Mouse (Mus musculus): ENCODE results near the gene Slc18b1. TPM values are rescaled to one million over a fixed set of nuclear protein-coding genes. Genes with fewer than 3 reads are reported as not detected.

Gene Slc18b1
- total and polyA plus RNA-seq, 3 experiments: not detected

- TF ChIP-seq GATA1 (IDR thresholded peaks at IDR 0.05; ENCODE audit: borderline replicate concordance, low read length) (no peak), POLR2AphosphoS5 (IDR thresholded peaks at IDR 0.05; ENCODE audit: insufficient replicate concordance, low read depth, low read length) (peak; percentile 15; the same call in 1 of the 2 replicates), TAL1 (conservative IDR thresholded peaks at IDR 0.05; ENCODE audit: low read depth, low read length) (no peak), CTCF (IDR thresholded peaks at IDR 0.05; ENCODE audit: low read depth, low read length) (no peak), GATA2 (IDR thresholded peaks at IDR 0.05; ENCODE audit: borderline replicate concordance, low read depth, low read length) (no peak)
- Histone ChIP-seq H3K36me3 (replicated peaks) (peaks cover 35% of the 10 kb centered on the region), H3K4me1 (ENCODE audit: insufficient read depth, low read depth, low read length) (peaks cover 29% of the 10 kb centered on the region), H3K4me3 (ENCODE audit: low read depth, low read length) (peak within 1 kb of the TSS; percentile 90), H3K9me3 (replicated peaks) (no peaks in the 10 kb centered on the region), H3K27me3 (ENCODE audit: insufficient read depth, low read length) (no peaks in the 10 kb centered on the region)
- ATAC-seq (ENCODE audit: extremely low read depth, insufficient number of reproducible peaks, low FRiP score, poor library complexity, severe bottlenecking) (peak; percentile 89), DNase-seq (ENCODE audit: low spot score) (peak; percentile 77)
Measured at GRCm38 (mm10) chr10:23787062-23787821, 9.5 kb upstream of the Slc18b1 start, which contains the start of gene Rps12. Gene Rps12, minus strand, starts transcription at chr10:23787275.

GRCm38 (mm10) chr10:23788056-23788600, 8.7 kb upstream of the Slc18b1 start:
- no peaks in the 10 kb centered on the region for H3K9me3 ChIP-seq (replicated peaks)
- ATAC-seq (ENCODE audit: extremely low read depth, insufficient number of reproducible peaks, low FRiP score, poor library complexity, severe bottlenecking) (no peak), DNase-seq (ENCODE audit: low spot score) (no peak)
- peak overlapping the region; percentile 90 for H3K4me3 ChIP-seq (ENCODE audit: low read depth, low read length)
- H3K4me1 ChIP-seq (ENCODE audit: insufficient read depth, low read depth, low read length): peaks cover 25% of the 10 kb centered on the region
- H3K27me3 ChIP-seq (ENCODE audit: insufficient read depth, low read length): 0 out of 2 replicates have a peak, but pooled peaks cover 3% of the 10 kb centered on the region
- H3K36me3 ChIP-seq (replicated peaks): peaks cover 30% of the 10 kb centered on the region
- TF ChIP-seq POLR2AphosphoS5 (IDR thresholded peaks at IDR 0.05; ENCODE audit: insufficient replicate concordance, low read depth, low read length) (no peak), GATA2 (IDR thresholded peaks at IDR 0.05; ENCODE audit: borderline replicate concordance, low read depth, low read length) (no peak), TAL1 (conservative IDR thresholded peaks at IDR 0.05; ENCODE audit: low read depth, low read length) (no peak), GATA1 (IDR thresholded peaks at IDR 0.05; ENCODE audit: borderline replicate concordance, low read length) (no peak), CTCF (IDR thresholded peaks at IDR 0.05; ENCODE audit: low read depth, low read length) (no peak)

- DNase-seq (ENCODE audit: low spot score) (no peak), ATAC-seq (ENCODE audit: extremely low read depth, insufficient number of reproducible peaks, low FRiP score, poor library complexity, severe bottlenecking) (no peak)
- H3K36me3 ChIP-seq (replicated peaks): no peaks in the 10 kb centered on the region
- peaks cover 25% of the 10 kb centered on the region for H3K27me3 ChIP-seq (ENCODE audit: insufficient read depth, low read length)
- no peaks in the 10 kb centered on the region for H3K4me1 ChIP-seq (ENCODE audit: insufficient read depth, low read depth, low read length)
- TF ChIP-seq POLR2AphosphoS5 (IDR thresholded peaks at IDR 0.05; ENCODE audit: insufficient replicate concordance, low read depth, low read length) (no peak), TAL1 (conservative IDR thresholded peaks at IDR 0.05; ENCODE audit: low read depth, low read length) (no peak), GATA2 (IDR thresholded peaks at IDR 0.05; ENCODE audit: borderline replicate concordance, low read depth, low read length) (no peak), GATA1 (IDR thresholded peaks at IDR 0.05; ENCODE audit: borderline replicate concordance, low read length) (no peak), CTCF (IDR thresholded peaks at IDR 0.05; ENCODE audit: low read depth, low read length) (no peak)
- no peaks in the 10 kb centered on the region for H3K9me3 ChIP-seq (replicated peaks)
- no peak overlapping the region for H3K4me3 ChIP-seq (ENCODE audit: low read depth, low read length)
Measured at GRCm38 (mm10) chr10:23795871-23796520, 790 bp upstream of the Slc18b1 start.

GRCm38 (mm10) chr10:23797606-23798005, 820 bp downstream of the Slc18b1 start:
- no peak for ATAC-seq (ENCODE audit: extremely low read depth, insufficient number of reproducible peaks, low FRiP score, poor library complexity, severe bottlenecking)
- peaks cover 29% of the 10 kb centered on the region for H3K27me3 ChIP-seq (ENCODE audit: insufficient read depth, low read length)
- TF ChIP-seq POLR2AphosphoS5 (IDR thresholded peaks at IDR 0.05; ENCODE audit: insufficient replicate concordance, low read depth, low read length): no peak
- no peak for TF ChIP-seq CTCF (IDR thresholded peaks at IDR 0.05; ENCODE audit: low read depth, low read length)
- TF ChIP-seq GATA2 (IDR thresholded peaks at IDR 0.05; ENCODE audit: borderline replicate concordance, low read depth, low read length): no peak
- TF ChIP-seq TAL1 (conservative IDR thresholded peaks at IDR 0.05; ENCODE audit: low read depth, low read length): no peak
- TF ChIP-seq GATA1 (IDR thresholded peaks at IDR 0.05; ENCODE audit: borderline replicate concordance, low read length): no peak
- H3K4me3 ChIP-seq (ENCODE audit: low read depth, low read length): no peak overlapping the region
- no peak for DNase-seq (ENCODE audit: low spot score)
- no peaks in the 10 kb centered on the region for H3K4me1 ChIP-seq (ENCODE audit: insufficient read depth, low read depth, low read length)
- H3K36me3 ChIP-seq (replicated peaks): no peaks in the 10 kb centered on the region
- H3K9me3 ChIP-seq (replicated peaks): no peaks in the 10 kb centered on the region

GRCm38 (mm10) chr10:23798142-23798541, 1.4 kb downstream of the Slc18b1 start:
- Histone ChIP-seq H3K36me3 (replicated peaks) (no peaks in the 10 kb centered on the region), H3K9me3 (replicated peaks) (no peaks in the 10 kb centered on the region), H3K4me1 (ENCODE audit: insufficient read depth, low read depth, low read length) (no peaks in the 10 kb centered on the region), H3K27me3 (ENCODE audit: insufficient read depth, low read length) (peaks cover 27% of the 10 kb centered on the region), H3K4me3 (ENCODE audit: low read depth, low read length) (no peak overlapping the region)
- TF ChIP-seq POLR2AphosphoS5 (IDR thresholded peaks at IDR 0.05; ENCODE audit: insufficient replicate concordance, low read depth, low read length) (no peak), GATA2 (IDR thresholded peaks at IDR 0.05; ENCODE audit: borderline replicate concordance, low read depth, low read length) (no peak), CTCF (IDR thresholded peaks at IDR 0.05; ENCODE audit: low read depth, low read length) (no peak), GATA1 (IDR thresholded peaks at IDR 0.05; ENCODE audit: borderline replicate concordance, low read length) (no peak), TAL1 (conservative IDR thresholded peaks at IDR 0.05; ENCODE audit: low read depth, low read length) (no peak)
- DNase-seq (ENCODE audit: low spot score): no peak
- ATAC-seq (ENCODE audit: extremely low read depth, insufficient number of reproducible peaks, low FRiP score, poor library complexity, severe bottlenecking): no peak

GRCm38 (mm10) chr10:23799933-23800332, 3.1 kb downstream of the Slc18b1 start:
- no peak overlapping the region for H3K4me3 ChIP-seq (ENCODE audit: low read depth, low read length)
- no peak for ATAC-seq (ENCODE audit: extremely low read depth, insufficient number of reproducible peaks, low FRiP score, poor library complexity, severe bottlenecking)
- no peaks in the 10 kb centered on the region for H3K4me1 ChIP-seq (ENCODE audit: insufficient read depth, low read depth, low read length)
- no peaks in the 10 kb centered on the region for H3K9me3 ChIP-seq (replicated peaks)
- H3K27me3 ChIP-seq (ENCODE audit: insufficient read depth, low read length): peaks cover 25% of the 10 kb centered on the region
- TF ChIP-seq CTCF (IDR thresholded peaks at IDR 0.05; ENCODE audit: low read depth, low read length) (no peak), GATA2 (IDR thresholded peaks at IDR 0.05; ENCODE audit: borderline replicate concordance, low read depth, low read length) (no peak), TAL1 (conservative IDR thresholded peaks at IDR 0.05; ENCODE audit: low read depth, low read length) (no peak), GATA1 (IDR thresholded peaks at IDR 0.05; ENCODE audit: borderline replicate concordance, low read length) (no peak), POLR2AphosphoS5 (IDR thresholded peaks at IDR 0.05; ENCODE audit: insufficient replicate concordance, low read depth, low read length) (no peak)
- H3K36me3 ChIP-seq (replicated peaks): no peaks in the 10 kb centered on the region
- DNase-seq (ENCODE audit: low spot score): no peak

Measured in G1E (cell line).